Comparison of ENCODE assay signal across 8 mouse cellular contexts in the genomic region with DNA sequence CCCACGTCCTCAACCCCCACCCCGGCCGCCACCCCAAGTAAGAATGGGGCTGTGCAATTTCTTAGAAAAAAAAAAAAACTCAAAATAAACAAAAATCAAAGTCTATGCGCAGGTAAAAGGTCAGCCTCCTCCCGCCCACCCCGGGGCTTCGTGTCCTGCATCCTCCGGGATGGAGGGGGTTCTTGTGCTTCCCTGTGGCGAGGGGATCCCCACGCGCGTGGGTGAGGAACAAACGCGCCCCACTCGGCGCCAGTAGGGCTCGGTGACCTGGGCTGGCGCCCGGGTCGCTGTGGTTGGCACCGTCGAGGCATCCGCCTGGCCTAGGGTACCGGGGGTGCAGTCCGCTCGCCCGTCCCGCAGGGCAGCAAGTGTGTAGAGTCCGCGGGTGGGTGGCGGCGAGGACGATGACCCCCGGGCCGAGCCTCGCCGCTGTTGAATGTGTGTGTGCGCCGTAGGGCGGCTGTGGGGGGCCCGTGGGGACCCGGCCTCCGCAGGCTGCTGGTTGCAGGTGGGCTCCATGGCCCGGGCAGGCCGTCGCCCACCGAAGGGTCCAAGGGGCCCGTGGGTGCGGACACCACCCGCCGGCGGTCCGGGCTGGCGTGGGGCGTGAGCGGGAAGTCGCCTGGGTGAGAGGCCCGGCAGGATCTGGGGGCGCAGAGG. TPM values are rescaled to one million over a fixed set of nuclear protein-coding genes. Genes with fewer than 3 reads are reported as not detected.
DNase-seq lines count a peak whose midpoint lies in the region; ATAC-seq and TF ChIP-seq lines count a peak whose summit lies in the region.

No protein-coding gene starts in this region.

- no peaks in the 10 kb centered on the region for H3K9me3 ChIP-seq in G1E (replicated peaks)
- peaks cover 20% of the 10 kb centered on the region for H3K9me3 ChIP-seq in hindbrain, embryonic 12.5 days (replicated peaks)
- H3K9me3 ChIP-seq in midbrain, embryonic 11.5 days (ENCODE audit: control insufficient read depth, low read length): peaks cover 9% of the 10 kb centered on the region

- peaks cover 5% of the 10 kb centered on the region for H3K4me1 ChIP-seq in G1E (ENCODE audit: insufficient read depth, low read depth, low read length)
- H3K4me1 ChIP-seq in hindbrain, embryonic 12.5 days: peaks cover 18% of the 10 kb centered on the region
- no peaks in the 10 kb centered on the region; the same call in 1 of the 2 replicates for H3K4me1 ChIP-seq in midbrain, embryonic 11.5 days (ENCODE audit: control insufficient read depth, insufficient read depth, low read length)

- no peak for ATAC-seq in G1E (ENCODE audit: extremely low read depth, insufficient number of reproducible peaks, low FRiP score, poor library complexity, severe bottlenecking)
- ATAC-seq in hindbrain, embryonic 12.5 days (ENCODE audit: low FRiP score): no peak
- no peak; the same call in 1 of the 2 replicates for ATAC-seq in midbrain, embryonic 11.5 days (ENCODE audit: low FRiP score)

- H3K4me2 ChIP-seq in hindbrain, embryonic 12.5 days (replicated peaks): peak overlapping the region; percentile 53
- peak overlapping the region; percentile 56 for H3K4me2 ChIP-seq in midbrain, embryonic 11.5 days

- WGBS in hindbrain, embryonic 12.5 days: 38% methylated on average over 59 of the region's 59 CpGs
- 43% methylated on average over 59 of the region's 59 CpGs for WGBS in midbrain, embryonic 11.5 days

- no peak for TF ChIP-seq CTCF in G1E (IDR thresholded peaks at IDR 0.05; ENCODE audit: low read depth, low read length)

- peaks cover 66% of the 10 kb centered on the region for H3K27me3 ChIP-seq in G1E (ENCODE audit: insufficient read depth, low read length)
- H3K27me3 ChIP-seq in hindbrain, embryonic 12.5 days: peaks cover 86% of the 10 kb centered on the region
- H3K27me3 ChIP-seq in midbrain, embryonic 11.5 days (ENCODE audit: control insufficient read depth, insufficient read depth, low read length): peaks cover 50% of the 10 kb centered on the region

- H3K27ac ChIP-seq in hindbrain, embryonic 12.5 days: no peak overlapping the region
- H3K27ac ChIP-seq in midbrain, embryonic 11.5 days (ENCODE audit: low read depth, low read length): no peak overlapping the region

- DNase-seq in cerebellum, adult 11-12 months: peak; percentile 39
- DNase-seq in cerebellum, adult 9-10 months: no peak
- DNase-seq in G1E (ENCODE audit: low spot score): no peak
- DNase-seq in midbrain, embryonic 11.5 days (ENCODE audit: low spot score, missing footprints): peak; percentile 80
- no peak for DNase-seq in frontal cortex, postnatal 25 days (ENCODE audit: low spot score in 2 of 2)
- no peak for DNase-seq in spleen, adult 12 weeks (ENCODE audit: low spot score)
- DNase-seq in kidney, adult 8-10 months: no peak

- H3K36me3 ChIP-seq in G1E (replicated peaks): peaks cover 29% of the 10 kb centered on the region
- H3K36me3 ChIP-seq in hindbrain, embryonic 12.5 days: peaks cover 38% of the 10 kb centered on the region
- H3K36me3 ChIP-seq in midbrain, embryonic 11.5 days (ENCODE audit: control insufficient read depth, insufficient read depth, low read length): no peaks in the 10 kb centered on the region

- H3K4me3 ChIP-seq in G1E (ENCODE audit: low read depth, low read length): 0 out of 2 replicates have a peak overlapping the region, but pooled peaks have one; percentile 12
- peak overlapping the region; percentile 28 for H3K4me3 ChIP-seq in hindbrain, embryonic 12.5 days
- H3K4me3 ChIP-seq in midbrain, embryonic 11.5 days (ENCODE audit: low read depth, low read length): peak overlapping the region; percentile 32

- peak overlapping the region; percentile 51 for H3K9ac ChIP-seq in hindbrain, embryonic 12.5 days
- peak overlapping the region; percentile 61; the same call in 1 of the 2 replicates for H3K9ac ChIP-seq in midbrain, embryonic 11.5 days (ENCODE audit: low read length)

RNA-seq across cellular contexts. Expression of a gene that starts 2.0 kb away (rescaled TPM):
- not detected in 2 replicates for total RNA-seq in G1E (2014; fragmentation: Nextera tagmentation)
- not detected in 2 replicates for total RNA-seq in G1E (2017)
- 0.04 TPM in 1 of 2 replicates, not detected in the other for polyA plus RNA-seq in G1E (2012)
- polyA plus RNA-seq in hindbrain, embryonic 12.5 days (2016; fragmentation: Nextera tagmentation; extraction: Ambion mirVana): 0.25 and 0.27 TPM in 2 replicates
- polyA plus RNA-seq in midbrain, embryonic 11.5 days (2014; fragmentation: Nextera tagmentation; extraction: Ambion mirVana): 0.15 TPM in 1 of 2 replicates, not detected in the other

RNA-seq across cellular contexts. Expression of a gene that starts 6.4 kb away (rescaled TPM):
- total RNA-seq in G1E (2014; fragmentation: Nextera tagmentation): not detected in 2 replicates
- total RNA-seq in G1E (2017): 0.06 TPM in 1 of 2 replicates, not detected in the other
- not detected in 2 replicates for polyA plus RNA-seq in G1E (2012)
- 0.42 and 0.62 TPM in 2 replicates for polyA plus RNA-seq in hindbrain, embryonic 12.5 days (2016; fragmentation: Nextera tagmentation; extraction: Ambion mirVana)
- polyA plus RNA-seq in midbrain, embryonic 11.5 days (2014; fragmentation: Nextera tagmentation; extraction: Ambion mirVana): 0.07 TPM in 1 of 2 replicates, not detected in the other

RNA-seq across cellular contexts. Expression of a gene that starts 14.2 kb away (rescaled TPM):
- total RNA-seq in G1E (2014; fragmentation: Nextera tagmentation): not detected in 2 replicates
- 0.05 and 0.06 TPM in 2 replicates for total RNA-seq in G1E (2017)
- polyA plus RNA-seq in G1E (2012): not detected in 2 replicates
- 0.06 and 0.09 TPM in 2 replicates for polyA plus RNA-seq in hindbrain, embryonic 12.5 days (2016; fragmentation: Nextera tagmentation; extraction: Ambion mirVana)
- polyA plus RNA-seq in midbrain, embryonic 11.5 days (2014; fragmentation: Nextera tagmentation; extraction: Ambion mirVana): 0.05 and 0.07 TPM in 2 replicates

RNA-seq across cellular contexts. Expression of a gene that starts 16.3 kb away (rescaled TPM):
- total RNA-seq in G1E (2014; fragmentation: Nextera tagmentation) (2.7 and 4.0 TPM in 2 replicates), G1E (2017) (3.4 and 3.6 TPM in 2 replicates)
- 14.1 and 16.1 TPM in 2 replicates for polyA plus RNA-seq in G1E (2012)
- polyA plus RNA-seq in hindbrain, embryonic 12.5 days (2016; fragmentation: Nextera tagmentation; extraction: Ambion mirVana): 9.6 and 11.2 TPM in 2 replicates
- polyA plus RNA-seq in midbrain, embryonic 11.5 days (2014; fragmentation: Nextera tagmentation; extraction: Ambion mirVana): 1.9 TPM in 2 replicates

RNA-seq across cellular contexts. Expression of a gene that starts 38.5 kb away (rescaled TPM):
- total RNA-seq in G1E (2014; fragmentation: Nextera tagmentation): 2.0 and 2.1 TPM in 2 replicates
- total RNA-seq in G1E (2017): 2.8 and 3.2 TPM in 2 replicates
- 1.0 and 1.1 TPM in 2 replicates for polyA plus RNA-seq in G1E (2012)
- polyA plus RNA-seq in hindbrain, embryonic 12.5 days (2016; fragmentation: Nextera tagmentation; extraction: Ambion mirVana): 8.4 and 8.9 TPM in 2 replicates
- polyA plus RNA-seq in midbrain, embryonic 11.5 days (2014; fragmentation: Nextera tagmentation; extraction: Ambion mirVana): 5.8 and 7.7 TPM in 2 replicates

Comparison
In these comparisons a context has a peak if more than half of its experiments do, and no peak if none do; other contexts are left out.
1. DNase-seq: peak in cerebellum, adult 11-12 months (single experiment) and midbrain, embryonic 11.5 days (single experiment); none in cerebellum, adult 9-10 months (single experiment), G1E (single experiment), frontal cortex, postnatal 25 days (0 of 2), spleen, adult 12 weeks (single experiment) and kidney, adult 8-10 months (0 of 2).
2. Peak in every context shown above with its lines, with median percentiles within 50 percentile points of each other: H3K4me3 ChIP-seq.